Mouse (Mus musculus): ENCODE data around the gene 4933430I17Rik. TPM values are rescaled to one million over a fixed set of nuclear protein-coding genes. Genes with fewer than 3 reads are reported as not detected.

Gene 4933430I17Rik
- polyA plus RNA-seq, 1 experiment from 2014 or later = 0.47 TPM

GRCm38 (mm10) chr4:62560963-62561629, 35.9 kb downstream of the 4933430I17Rik start:
- Histone ChIP-seq H3K27me3 (no peaks in the 10 kb centered on the region), H3K4me3 (replicated peaks) (no peak overlapping the region), H3K4me2 (no peak overlapping the region), H3K9me3 (replicated peaks) (no peaks in the 10 kb centered on the region), H3K36me3 (no peaks in the 10 kb centered on the region), H3K9ac (no peak overlapping the region), H3K4me1 (peaks cover 7% of the 10 kb centered on the region), H3K27ac (no peak overlapping the region)
- ATAC-seq (replicated peaks; ENCODE audit: low FRiP score) = no peak
- WGBS = 24% methylated on average over 4 of the region's 4 CpGs

- WGBS = 44% methylated on average over 3 of the region's 3 CpGs
These were observed 36.4 kb downstream of the 4933430I17Rik start for GRCm38 (mm10) chr4:62561630-62562001.

GRCm38 (mm10) chr4:62562006-62562405, 36.8 kb downstream of the 4933430I17Rik start:
- no peak for ATAC-seq (replicated peaks; ENCODE audit: low FRiP score)
- no peak overlapping the region for H3K9ac ChIP-seq
- no peak overlapping the region for H3K4me3 ChIP-seq (replicated peaks)
- peaks cover 11% of the 10 kb centered on the region for H3K4me1 ChIP-seq
- no peaks in the 10 kb centered on the region for H3K9me3 ChIP-seq (replicated peaks)
- no peaks in the 10 kb centered on the region for H3K36me3 ChIP-seq
- H3K27me3 ChIP-seq = no peaks in the 10 kb centered on the region
- no peak overlapping the region for H3K4me2 ChIP-seq
- H3K27ac ChIP-seq = no peak overlapping the region
- WGBS = 53% methylated on average over 4 of the region's 4 CpGs

More at GRCm38 (mm10) chr4:62561630-62562001, 36.4 kb downstream of the 4933430I17Rik start:
- Histone ChIP-seq H3K27me3 (no peaks in the 10 kb centered on the region), H3K4me3 (replicated peaks) (no peak overlapping the region), H3K9me3 (replicated peaks) (no peaks in the 10 kb centered on the region), H3K36me3 (no peaks in the 10 kb centered on the region), H3K4me1 (peaks cover 10% of the 10 kb centered on the region), H3K9ac (no peak overlapping the region), H3K27ac (no peak overlapping the region), H3K4me2 (no peak overlapping the region)
- ATAC-seq (replicated peaks; ENCODE audit: low FRiP score) = no peak

GRCm38 (mm10) chr4:62566530-62566929, 41.4 kb downstream of the 4933430I17Rik start:
- Histone ChIP-seq H3K4me3 (replicated peaks) (no peak overlapping the region), H3K4me2 (no peak overlapping the region), H3K9me3 (replicated peaks) (no peaks in the 10 kb centered on the region), H3K4me1 (peaks cover 11% of the 10 kb centered on the region), H3K27ac (no peak overlapping the region; the same call in 1 of the 2 replicates), H3K9ac (no peak overlapping the region), H3K27me3 (no peaks in the 10 kb centered on the region), H3K36me3 (no peaks in the 10 kb centered on the region)
- ATAC-seq (replicated peaks; ENCODE audit: low FRiP score) = no peak
- 54% methylated on average over 4 of the region's 4 CpGs for WGBS

GRCm38 (mm10) chr4:62567696-62568095, 42.5 kb downstream of the 4933430I17Rik start:
- no peaks in the 10 kb centered on the region for H3K9me3 ChIP-seq (replicated peaks)
- H3K27me3 ChIP-seq = no peaks in the 10 kb centered on the region
- no peak overlapping the region for H3K4me2 ChIP-seq
- H3K4me3 ChIP-seq (replicated peaks) = no peak overlapping the region
- no peak overlapping the region for H3K27ac ChIP-seq
- H3K9ac ChIP-seq = no peak overlapping the region
- 89% methylated on average over 6 of the region's 6 CpGs for WGBS
- ATAC-seq (replicated peaks; ENCODE audit: low FRiP score) = no peak
- H3K4me1 ChIP-seq = peaks cover 11% of the 10 kb centered on the region
- H3K36me3 ChIP-seq = no peaks in the 10 kb centered on the region

GRCm38 (mm10) chr4:62568359-62568758, 43.2 kb downstream of the 4933430I17Rik start:
- H3K4me2 ChIP-seq = no peak overlapping the region
- peaks cover 11% of the 10 kb centered on the region for H3K4me1 ChIP-seq
- H3K4me3 ChIP-seq (replicated peaks) = no peak overlapping the region
- 0 out of 2 replicates have a peak, but pooled peaks cover 4% of the 10 kb centered on the region for H3K9me3 ChIP-seq (replicated peaks)
- H3K27ac ChIP-seq = no peak overlapping the region
- no peak for ATAC-seq (replicated peaks; ENCODE audit: low FRiP score)
- no peaks in the 10 kb centered on the region for H3K27me3 ChIP-seq
- no peak overlapping the region for H3K9ac ChIP-seq
- no peaks in the 10 kb centered on the region for H3K36me3 ChIP-seq
- WGBS = 80% methylated on average over 1 of the region's 1 CpGs

- H3K4me1 ChIP-seq = peaks cover 11% of the 10 kb centered on the region
- H3K27me3 ChIP-seq = no peaks in the 10 kb centered on the region
- no peak overlapping the region for H3K27ac ChIP-seq
- no peak overlapping the region for H3K4me3 ChIP-seq (replicated peaks)
- H3K9me3 ChIP-seq (replicated peaks) = 0 out of 2 replicates have a peak, but pooled peaks cover 4% of the 10 kb centered on the region
- H3K36me3 ChIP-seq = no peaks in the 10 kb centered on the region
- 89% methylated on average over 5 of the region's 5 CpGs for WGBS
- no peak overlapping the region for H3K9ac ChIP-seq
- no peak for ATAC-seq (replicated peaks; ENCODE audit: low FRiP score)
- no peak overlapping the region for H3K4me2 ChIP-seq
These were observed 44.4 kb downstream of the 4933430I17Rik start for GRCm38 (mm10) chr4:62569603-62570002.

- Histone ChIP-seq H3K27me3 (no peaks in the 10 kb centered on the region), H3K9me3 (replicated peaks) (0 out of 2 replicates have a peak, but pooled peaks cover 4% of the 10 kb centered on the region), H3K9ac (no peak overlapping the region), H3K36me3 (no peaks in the 10 kb centered on the region), H3K4me3 (replicated peaks) (no peak overlapping the region), H3K27ac (no peak overlapping the region), H3K4me2 (no peak overlapping the region), H3K4me1 (peaks cover 9% of the 10 kb centered on the region)
- WGBS = 57% methylated on average over 5 of the region's 5 CpGs
- ATAC-seq (replicated peaks; ENCODE audit: low FRiP score) = no peak
These were observed 44.9 kb downstream of the 4933430I17Rik start for GRCm38 (mm10) chr4:62570029-62570428.

GRCm38 (mm10) chr4:62582365-62583264, 57.4 kb downstream of the 4933430I17Rik start:
- peak overlapping the region; percentile 93 for H3K4me2 ChIP-seq
- H3K9ac ChIP-seq = peak overlapping the region; percentile 56
- no peaks in the 10 kb centered on the region for H3K36me3 ChIP-seq
- H3K4me1 ChIP-seq = peaks cover 34% of the 10 kb centered on the region
- H3K27me3 ChIP-seq = peaks cover 28% of the 10 kb centered on the region
- peak overlapping the region; percentile 93 for H3K27ac ChIP-seq
- H3K9me3 ChIP-seq (replicated peaks) = no peaks in the 10 kb centered on the region
- H3K4me3 ChIP-seq (replicated peaks) = peak overlapping the region; percentile 56
- ATAC-seq (replicated peaks; ENCODE audit: low FRiP score) = peak; percentile 48
- WGBS = 14% methylated on average over 18 of the region's 18 CpGs

- WGBS = 3% methylated on average over 42 of the region's 42 CpGs
- Histone ChIP-seq H3K4me2 (peak overlapping the region; percentile 93), H3K27ac (peak overlapping the region; percentile 93), H3K4me1 (peaks cover 34% of the 10 kb centered on the region), H3K36me3 (no peaks in the 10 kb centered on the region), H3K9ac (peak overlapping the region; percentile 56), H3K4me3 (replicated peaks) (peak overlapping the region; percentile 56), H3K9me3 (replicated peaks) (no peaks in the 10 kb centered on the region), H3K27me3 (peaks cover 28% of the 10 kb centered on the region)
- ATAC-seq (replicated peaks; ENCODE audit: low FRiP score) = peak; percentile 89
These were observed 58.3 kb downstream of the 4933430I17Rik start for GRCm38 (mm10) chr4:62583265-62584092.

- WGBS = 87% methylated on average over 8 of the region's 8 CpGs
These were observed 61.9 kb downstream of the 4933430I17Rik start for GRCm38 (mm10) chr4:62587067-62587466.

More at GRCm38 (mm10) chr4:62587067-62587466, 61.9 kb downstream of the 4933430I17Rik start:
- ATAC-seq (replicated peaks; ENCODE audit: low FRiP score) = no peak
- no peaks in the 10 kb centered on the region for H3K9me3 ChIP-seq (replicated peaks)
- H3K27me3 ChIP-seq = peaks cover 25% of the 10 kb centered on the region
- no peaks in the 10 kb centered on the region for H3K36me3 ChIP-seq
- no peak overlapping the region for H3K27ac ChIP-seq
- H3K4me1 ChIP-seq = peaks cover 43% of the 10 kb centered on the region
- no peak overlapping the region for H3K9ac ChIP-seq
- H3K4me2 ChIP-seq = no peak overlapping the region
- no peak overlapping the region for H3K4me3 ChIP-seq (replicated peaks)

Data from kidney, embryonic 15.5 days (tissue).